ENCODE assay signal across 12 mouse cellular contexts in the genomic region with DNA sequence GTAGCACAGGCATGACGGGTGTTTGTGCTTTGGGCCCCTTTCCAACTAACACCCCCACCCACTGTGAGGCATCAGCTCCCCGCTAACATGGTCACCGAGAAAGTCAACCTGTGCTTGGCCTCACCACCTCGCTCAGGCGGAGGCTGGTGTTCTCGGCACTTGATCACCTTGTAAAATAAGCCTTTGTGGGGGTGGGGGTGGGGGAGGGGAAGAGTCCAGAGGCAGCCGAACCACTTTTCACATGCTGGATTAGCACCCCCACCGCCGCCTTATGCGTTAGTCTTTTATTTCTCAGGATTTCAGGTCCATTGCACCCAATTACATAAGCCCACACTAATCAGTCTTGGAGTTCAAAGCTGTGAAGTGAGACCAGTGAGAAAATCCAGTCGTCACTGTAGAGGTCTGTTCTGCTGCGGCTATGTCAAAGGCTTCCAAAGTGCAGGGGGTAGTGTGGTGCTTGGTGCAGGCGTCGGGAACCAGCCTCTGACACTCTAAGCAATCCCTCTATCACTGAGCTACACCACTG. TPM values are rescaled to one million over a fixed set of nuclear protein-coding genes. Genes with fewer than 3 reads are reported as not detected.
A peak's percentile ranks its signal among the peaks of the same experiment; 100 is the strongest.
DNase-seq lines count a peak whose midpoint lies in the region; ATAC-seq and TF ChIP-seq lines count a peak whose summit lies in the region.
"Had no signal": no experiment of that assay in that cellular context is flagged by ENCODE, and none has a peak within 500 bp of the region (broad histone marks: within the 10 kb centered on the region; RNA-seq: fewer than 3 reads in every experiment).

No protein-coding gene starts in this region.

- TF ChIP-seq CTCF in lung, adult 2 months (IDR thresholded peaks at IDR 0.05; ENCODE audit: insufficient read depth, low read length), result no peak

- no peak overlapping the region for H3K4me3 ChIP-seq in lung, embryonic 16.5 days (ENCODE audit: low read length)
- H3K4me3 ChIP-seq in lung, adult 2 months (replicated peaks; ENCODE audit: extremely low read depth, low read depth, low read length), result no peak overlapping the region

- no peak overlapping the region for H3K9ac ChIP-seq in lung, embryonic 16.5 days (ENCODE audit: low read length)

- no peaks in the 10 kb centered on the region for H3K36me3 ChIP-seq in lung, embryonic 16.5 days (ENCODE audit: control insufficient read depth, insufficient read depth, low read length)

- no peak overlapping the region for H3K27ac ChIP-seq in lung, embryonic 16.5 days (ENCODE audit: low read length)
- H3K27ac ChIP-seq: macrophage had no signal

- peaks cover 15% of the 10 kb centered on the region for H3K4me1 ChIP-seq in lung, embryonic 16.5 days (replicated peaks; ENCODE audit: control insufficient read depth, insufficient read depth, low read length)
- peaks cover 6% of the 10 kb centered on the region; the same call in 1 of the 2 replicates for H3K4me1 ChIP-seq in lung, adult 2 months (ENCODE audit: control insufficient read depth, insufficient read depth, low read length)

- H3K27me3 ChIP-seq in lung, embryonic 16.5 days (ENCODE audit: control insufficient read depth, insufficient read depth, low read depth, low read length), result no peaks in the 10 kb centered on the region

- H3K9me3 ChIP-seq in lung, embryonic 16.5 days (ENCODE audit: control insufficient read depth, low read length), result no peaks in the 10 kb centered on the region

- WGBS in lung, embryonic 16.5 days, result 30% methylated on average over 14 of the region's 14 CpGs
- 59% methylated on average over 14 of the region's 14 CpGs for WGBS in lung, adult 2 months

- H3K4me2 ChIP-seq in lung, embryonic 16.5 days (ENCODE audit: low read depth, low read length), result no peak overlapping the region

- peak; percentile 49; the same call in 1 of the 2 replicates for ATAC-seq in lung, embryonic 16.5 days (ENCODE audit: low read depth)
- ATAC-seq in neutrophil, adult 5-6 weeks (ENCODE audit: extremely low read depth, insufficient number of reproducible peaks, low FRiP score, poor library complexity, severe bottlenecking), result peak; percentile 34; the same call in 1 of the 2 replicates

- DNase-seq in embryo, embryonic 10 days (ENCODE audit: low spot score), result peak; percentile 18
- no peak for DNase-seq in embryo, embryonic 9.5 days (ENCODE audit: extremely low spot score)
- DNase-seq in lung, adult 2 months, result no peak
- DNase-seq in kidney, postnatal 25 days, result peak; percentile 6 to 60
- no peak for DNase-seq in left cerebral cortex, adult 11 months (ENCODE audit: low spot score)
- no peak for DNase-seq in cerebellum, postnatal 36 days
- DNase-seq: cerebellum, adult 8-10 months; gastrocnemius, postnatal 10 days; right cerebral cortex, postnatal 4 days had no signal

- no peak for TF ChIP-seq POLR2A in lung, adult 2 months (IDR thresholded peaks at IDR 0.05; ENCODE audit: borderline replicate concordance, extremely low read depth, low read depth, low read length)

RNA-seq across cellular contexts. Expression of gene Rassf2, which starts 36.4 kb away (rescaled TPM):
- polyA plus RNA-seq in lung, embryonic 16.5 days (2015; fragmentation: Nextera tagmentation; extraction: Ambion mirVana), result 14.5 and 14.6 TPM in 2 replicates
- 26.6 and 27.1 TPM in 2 replicates for polyA plus RNA-seq in lung, adult 2 months (2012; rRNA removed)
- total RNA-seq in neutrophil, adult 5-6 weeks (2017), result 193 and 210 TPM in 2 replicates

RNA-seq across cellular contexts. Expression of gene Prnd, which starts 43.0 kb away (rescaled TPM):
- polyA plus RNA-seq in lung, embryonic 16.5 days (2015; fragmentation: Nextera tagmentation; extraction: Ambion mirVana), result 33.6 and 38.3 TPM in 2 replicates
- polyA plus RNA-seq in lung, adult 2 months (2012; rRNA removed), result 0.95 and 1.1 TPM in 2 replicates
- total RNA-seq in neutrophil, adult 5-6 weeks (2017), result 0.23 TPM in 1 of 2 replicates, not detected in the other
- polyA plus RNA-seq: macrophage had no signal

Comparison
In these comparisons a context has a peak if more than half of its experiments do, and no peak if none do; other contexts are left out.
1. DNase-seq: peak in embryo, embryonic 10 days (single experiment) and kidney, postnatal 25 days (2 of 2); none in embryo, embryonic 9.5 days (single experiment), lung, adult 2 months (single experiment), left cerebral cortex, adult 11 months (single experiment) and cerebellum, postnatal 36 days (0 of 2).
2. RNA of gene Prnd, which starts 43.0 kb away (polyA plus RNA-seq): 33.6 to 38.3 TPM in lung, embryonic 16.5 days; 0.95 to 1.1 TPM in lung, adult 2 months; every median in the first group is over 10 times any median in the second.